Mouse (Mus musculus) thymus, adult 2 months (tissue): ENCODE measurements around the gene Nox4. TPM values are rescaled to one million over a fixed set of nuclear protein-coding genes. Genes with fewer than 3 reads are reported as not detected.

Experiments
- DNase-seq: peaks from one replicate; pipeline ENCODE4 v3.0.0; 2021
- H3K27ac ChIP-seq: fragments of 200-500 bp; 2 replicates; pipeline ENCODE4 v1.5.1; 2012; ENCODE audit warnings: low read length, control low read depth; ENCODE audit not compliant: control insufficient read depth, insufficient read depth
- H3K27me3 ChIP-seq: fragments of 200-500 bp; 2 replicates; pipeline ENCODE4 v1.6.1; 2012; ENCODE audit warnings: mild to moderate bottlenecking, low read length, moderate library complexity, mixed read lengths; ENCODE audit not compliant: control insufficient read depth, insufficient read depth
- H3K36me3 ChIP-seq: fragments of 200-500 bp; 2 replicates; pipeline ENCODE4 v1.6.1; 2012; ENCODE audit warnings: mild to moderate bottlenecking, low read length, moderate library complexity; ENCODE audit not compliant: control insufficient read depth, insufficient read depth
- H3K4me1 ChIP-seq: fragments of 200-500 bp; replicated peaks from 2 replicates; pipeline ENCODE4 v1.6.1; 2012; ENCODE audit warnings: low read length; ENCODE audit not compliant: control insufficient read depth, insufficient read depth
- H3K4me3 ChIP-seq: fragments of 200-500 bp; 2 replicates; pipeline ENCODE4 v1.5.1; 2012; ENCODE audit warnings: mild to moderate bottlenecking, low read length, control low read depth, moderate library complexity; ENCODE audit not compliant: control insufficient read depth, insufficient read depth
- CTCF ChIP-seq: fragments of 200-500 bp; IDR thresholded peaks from 2 replicates; pipeline ENCODE4 v1.5.1; 2012; ENCODE audit warnings: mild to moderate bottlenecking, control low read depth, low read length, moderate library complexity, borderline replicate concordance; ENCODE audit not compliant: control insufficient read depth, poor library complexity, insufficient read depth; ENCODE audit errors: extremely low read depth
- POLR2A ChIP-seq: fragments of 200-500 bp; IDR thresholded peaks from 2 replicates; pipeline ENCODE4 v1.6.1; 2012; ENCODE audit warnings: mild to moderate bottlenecking, low read length, control low read depth, moderate library complexity; ENCODE audit not compliant: control insufficient read depth, poor library complexity, insufficient read depth; ENCODE audit errors: extremely low read depth
- WGBS: fragments of 180-500 bp; shearing (Covaris S2); methylation state at CpG from one replicate; pipeline ENCODE4 v1.1.7; 2018; 5-methylcytosine and 5-hydroxymethylcytosine counted together
- polyA plus RNA-seq: library from polyadenylated mRNA; depleted of rRNA; stranded (reverse); fragments of >200 nt; gene quantifications from 2 replicates; pipeline ENCODE4 v1.2.3, GENCODE M21; 2012; rRNA removed

The Nox4 gene
- 0.32 and 0.36 TPM in 2 replicates for polyA plus RNA-seq

DNA sequence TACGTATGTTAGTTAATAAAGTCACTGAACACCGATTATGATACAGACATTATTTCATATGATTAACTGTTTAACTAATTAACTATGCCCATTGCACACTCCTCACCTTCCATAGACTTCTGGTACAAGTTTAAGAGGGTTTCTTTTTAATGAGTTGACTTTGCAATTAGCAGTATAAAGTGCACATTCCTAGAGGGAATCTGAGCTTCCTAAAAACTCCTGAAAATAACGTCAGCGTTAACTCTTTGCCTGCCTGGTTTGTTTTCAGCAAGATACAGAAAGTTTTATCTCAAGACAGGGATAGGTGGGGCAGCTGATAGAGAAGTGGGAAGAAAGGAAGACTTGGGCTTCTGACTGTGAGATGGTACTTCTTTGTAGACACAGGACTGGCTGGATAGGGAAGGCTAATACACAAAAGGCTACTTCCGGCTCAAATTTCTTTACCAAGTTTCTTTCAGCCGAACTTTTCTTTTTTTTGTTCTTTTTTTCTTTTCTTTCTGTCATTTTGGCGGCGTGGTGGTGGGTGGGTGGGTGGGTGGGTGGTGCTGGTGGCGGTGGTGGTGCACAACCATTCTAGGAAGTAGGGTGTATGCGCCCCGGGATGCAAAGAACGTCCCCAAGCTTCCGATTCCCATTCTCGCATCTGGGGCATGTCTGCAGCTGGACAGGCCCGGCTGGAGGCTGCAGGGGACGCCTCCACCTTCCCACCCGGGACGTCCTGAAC lies at the start of gene Nox4:
Nox4 (plus strand) TSS at position 241 of the 724 bp plus-strand sequence.
- Histone ChIP-seq H3K4me3 (no peak within 1 kb of the TSS), H3K27me3 (no peaks in the 10 kb centered on the region), H3K4me1 (no peaks in the 10 kb centered on the region), H3K27ac (no peak within 1 kb of the TSS), H3K36me3 (no peaks in the 10 kb centered on the region)
- TF ChIP-seq CTCF (no peak), POLR2A (no peak)
- 13% methylated on average over 18 of the region's 18 CpGs for WGBS
- DNase-seq = no peak

- TF ChIP-seq POLR2A (no peak), CTCF (no peak)
- no peaks in the 10 kb centered on the region for H3K27me3 ChIP-seq
- no peak for DNase-seq
- H3K4me3 ChIP-seq = no peak overlapping the region
- no peaks in the 10 kb centered on the region for H3K36me3 ChIP-seq
- no peaks in the 10 kb centered on the region for H3K4me1 ChIP-seq
- no peak overlapping the region for H3K27ac ChIP-seq
Observed at GRCm38 (mm10) chr7:87204751-87205150, 41.1 kb upstream of the Nox4 start.

DNA sequence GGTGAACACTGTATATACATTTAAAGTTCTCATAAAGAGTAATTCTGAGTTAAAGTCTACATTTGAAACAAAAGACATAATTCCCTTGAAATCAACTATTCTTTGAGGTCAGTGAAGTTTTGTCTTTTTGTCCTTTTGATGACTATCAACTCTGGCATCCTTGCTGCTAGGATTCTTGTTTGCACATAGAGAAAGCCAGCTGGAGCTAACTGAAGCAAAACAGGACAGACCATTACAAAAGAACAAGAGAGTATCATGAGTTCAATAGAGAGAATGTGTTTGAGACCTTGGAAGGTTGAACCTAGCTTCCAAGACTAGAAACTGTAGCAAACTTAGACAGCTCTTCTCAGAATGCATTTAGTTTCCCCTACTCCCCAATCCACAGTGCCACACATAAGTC lies 24.2 kb upstream of the Nox4 start:
- no peak overlapping the region for H3K4me3 ChIP-seq
- H3K27me3 ChIP-seq = no peaks in the 10 kb centered on the region
- no peak overlapping the region for H3K27ac ChIP-seq
- no peak for DNase-seq
- H3K36me3 ChIP-seq = no peaks in the 10 kb centered on the region
- no peak for TF ChIP-seq CTCF
- no peak for TF ChIP-seq POLR2A
- H3K4me1 ChIP-seq = no peaks in the 10 kb centered on the region

DNA sequence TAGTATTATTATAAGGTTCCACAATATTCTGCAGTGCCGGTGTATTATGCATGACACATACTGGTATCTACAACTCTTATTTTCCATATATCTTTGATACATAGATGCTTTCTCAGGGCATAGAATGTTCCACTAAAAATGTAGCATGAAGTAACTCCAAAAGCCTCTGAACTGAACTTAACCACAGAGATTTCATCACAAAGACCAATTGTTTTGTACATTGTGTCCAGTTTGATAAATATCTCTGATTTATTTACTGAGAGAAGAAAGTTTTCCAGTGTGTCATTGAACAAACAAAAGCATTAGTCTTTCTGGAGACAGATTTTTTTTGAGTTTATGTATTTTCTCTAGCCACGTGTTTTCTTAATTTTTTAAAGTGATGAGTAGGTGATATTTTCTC lies 23.1 kb upstream of the Nox4 start:
- Histone ChIP-seq H3K36me3 (no peaks in the 10 kb centered on the region), H3K27me3 (no peaks in the 10 kb centered on the region), H3K4me1 (no peaks in the 10 kb centered on the region), H3K4me3 (no peak overlapping the region), H3K27ac (no peak overlapping the region)
- DNase-seq = no peak
- WGBS = 80% methylated on average over 2 of the region's 2 CpGs
- TF ChIP-seq POLR2A (no peak), CTCF (no peak)

DNA sequence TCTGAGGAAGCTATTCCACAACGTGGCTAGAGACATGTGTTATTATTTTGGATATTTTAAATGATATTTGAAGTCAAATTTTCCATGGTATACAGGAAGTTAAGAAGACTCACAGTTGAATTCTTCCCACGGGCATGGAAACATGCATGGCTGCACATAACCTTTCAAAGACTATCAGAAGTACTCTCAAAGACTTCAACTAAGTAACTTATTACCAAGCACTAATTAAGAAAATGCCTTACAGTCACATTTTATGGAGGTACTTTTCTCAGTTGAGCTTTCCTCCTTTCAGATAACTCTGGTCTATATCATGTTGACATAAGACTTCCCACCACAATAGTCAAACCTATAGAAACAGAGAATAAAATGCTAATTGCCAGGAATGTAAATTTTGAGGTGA lies 20.3 kb upstream of the Nox4 start:
- Histone ChIP-seq H3K36me3 (no peaks in the 10 kb centered on the region), H3K27me3 (no peaks in the 10 kb centered on the region), H3K4me1 (no peaks in the 10 kb centered on the region), H3K4me3 (no peak overlapping the region), H3K27ac (no peak overlapping the region)
- WGBS = 39% methylated on average over 2 of the region's 2 CpGs
- DNase-seq = no peak
- TF ChIP-seq POLR2A (no peak), CTCF (no peak)

DNA sequence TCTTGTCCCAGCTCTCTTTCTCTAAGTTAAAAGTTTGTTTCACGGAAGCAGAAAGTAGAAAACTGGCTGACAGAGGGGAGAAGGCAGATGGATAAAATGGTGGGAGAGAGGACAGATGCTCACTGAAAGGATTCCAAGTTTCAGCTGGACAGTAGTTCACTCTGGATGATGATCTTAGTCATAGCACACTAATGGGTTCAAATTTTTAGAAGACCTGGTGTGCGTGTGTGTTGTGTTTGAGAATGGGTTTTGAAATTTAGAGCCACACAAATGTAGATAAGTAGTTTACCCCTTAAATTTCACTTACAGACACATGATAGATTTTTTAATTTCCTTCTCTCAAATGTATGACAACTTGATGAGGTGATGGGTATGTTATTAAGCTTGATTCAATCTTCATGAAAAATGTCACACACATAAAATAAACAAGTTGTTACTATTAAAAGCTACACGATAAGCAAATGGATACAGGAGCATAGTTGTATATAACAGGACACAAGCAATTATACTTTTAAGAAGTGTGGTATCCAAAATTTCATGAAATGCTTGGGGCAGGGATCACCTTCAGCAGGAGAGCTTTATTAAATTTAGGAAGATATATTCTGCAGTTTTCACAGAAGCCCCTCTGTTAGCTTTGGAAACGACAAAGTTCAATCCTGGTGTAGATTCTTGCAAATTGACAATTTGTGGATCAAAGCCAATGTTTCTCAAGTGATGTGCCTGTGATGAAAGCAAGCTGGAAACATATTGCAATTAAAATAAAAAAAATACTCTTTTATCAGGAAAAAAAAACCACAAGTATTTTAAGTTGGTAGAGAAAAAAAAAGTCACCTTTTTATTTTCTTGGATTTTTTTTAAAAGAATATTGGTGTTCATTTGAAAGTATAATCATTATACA lies 18.6 kb upstream of the Nox4 start:
- TF ChIP-seq POLR2A = no peak
- no peak for TF ChIP-seq CTCF
- 94% methylated on average over 4 of the region's 4 CpGs for WGBS
- H3K27ac ChIP-seq = no peak overlapping the region
- H3K36me3 ChIP-seq = no peaks in the 10 kb centered on the region
- no peaks in the 10 kb centered on the region for H3K27me3 ChIP-seq
- DNase-seq = no peak
- H3K4me1 ChIP-seq = no peaks in the 10 kb centered on the region
- H3K4me3 ChIP-seq = no peak overlapping the region

- 89% methylated on average over 1 of the region's 1 CpGs for WGBS
Observed at GRCm38 (mm10) chr7:87229502-87229901, 16.4 kb upstream of the Nox4 start.

More at GRCm38 (mm10) chr7:87229502-87229901, 16.4 kb upstream of the Nox4 start:
- Histone ChIP-seq H3K4me3 (no peak overlapping the region), H3K27me3 (no peaks in the 10 kb centered on the region), H3K27ac (no peak overlapping the region), H3K36me3 (no peaks in the 10 kb centered on the region), H3K4me1 (no peaks in the 10 kb centered on the region)
- no peak for TF ChIP-seq POLR2A
- DNase-seq = no peak
